Mouse (Mus musculus) E14TG2a.4 (cell line): ENCODE data around the gene Lrrc47.

Source experiments
- CTCF ChIP-seq: conservative IDR thresholded peaks from 2 replicates; pipeline ENCODE4 v1.5.1; 2014; ENCODE audit warnings: low read length
- NANOG ChIP-seq: IDR thresholded peaks from 2 replicates; pipeline ENCODE4 v1.6.1; 2014; ENCODE audit warnings: borderline replicate concordance, low read length, mixed read lengths
- POU5F1 ChIP-seq: IDR thresholded peaks from 2 replicates; pipeline ENCODE4 v1.6.1; 2014; ENCODE audit warnings: low read length, borderline replicate concordance

DNA sequence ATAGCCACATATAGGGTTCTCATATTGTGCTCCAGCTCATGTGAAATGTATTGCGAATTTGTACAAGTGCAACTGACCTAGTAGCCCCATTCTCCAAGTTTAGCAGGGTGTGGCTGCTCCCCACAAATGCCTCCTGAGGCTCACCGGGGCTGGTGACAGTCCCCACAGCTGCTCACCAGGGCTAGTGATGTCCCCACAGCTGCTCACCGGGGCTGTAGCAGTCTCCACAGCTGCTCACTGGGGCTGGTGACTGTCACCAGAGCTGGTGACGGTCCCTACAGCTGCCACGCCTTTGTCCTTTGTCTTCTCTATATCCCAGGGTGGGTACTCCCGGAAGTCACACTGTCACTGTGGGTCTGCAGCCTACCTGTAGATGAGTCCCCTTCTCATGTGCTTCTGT lies 5.3 kb upstream of the Lrrc47 start:
- no peak for TF ChIP-seq CTCF
- TF ChIP-seq POU5F1 = no peak
- TF ChIP-seq NANOG = no peak
